Mouse (Mus musculus) CH12.LX (cell line): ENCODE results near the gene Lat2. TPM values are rescaled to one million over a fixed set of nuclear protein-coding genes. Genes with fewer than 3 reads are reported as not detected.

Source experiments
- DNase-seq: peaks from one replicate; pipeline ENCODE4 v3.0.0-alpha.2; 2013; ENCODE audit errors: extremely low read depth
- H3K27ac ChIP-seq: 2 replicates; pipeline ENCODE4 v1.5.1; 2012; ENCODE audit warnings: low read depth, mild to moderate bottlenecking, control low read depth, moderate library complexity; ENCODE audit not compliant: insufficient read depth
- H3K27me3 ChIP-seq: replicated peaks from 2 replicates; pipeline ENCODE3; 2012; ENCODE audit warnings: inconsistent platforms
- H3K36me3 ChIP-seq, 2 experiments: replicated peaks in 1 of 2; 2 replicates each; pipeline versions ENCODE3 to v1.6.1; 2012; ENCODE audit warnings: inconsistent platforms in 1 of 2, low read length in 1 of 2, mild to moderate bottlenecking in 1 of 2, mixed read lengths in 1 of 2, moderate library complexity in 1 of 2; ENCODE audit not compliant: control insufficient read depth in 1 of 2, insufficient read depth in 1 of 2
- H3K4me1 ChIP-seq, 2 experiments: 2 replicates each; pipeline ENCODE4 v1.6.1; 2012; ENCODE audit warnings: inconsistent platforms in 1 of 2, moderate library complexity in 1 of 2; ENCODE audit not compliant: insufficient read depth in 2 of 2, control insufficient read depth in 1 of 2
- H3K4me2 ChIP-seq: 2 replicates; pipeline ENCODE4 v1.6.1; 2012; ENCODE audit warnings: low read depth, mild to moderate bottlenecking, control low read depth; ENCODE audit not compliant: poor library complexity, insufficient read depth, severe bottlenecking
- H3K4me3 ChIP-seq, 3 experiments: fragments of 150-350 bp in 1 of 3; sonication (generic) in 1 of 3; replicated peaks in 1 of 3; 2 replicates each; pipeline versions ENCODE3 to v1.5.1; 2011 to 2012; ENCODE audit warnings: low read depth in 2 of 3, low read length in 2 of 3, mild to moderate bottlenecking in 2 of 3, moderate library complexity in 2 of 3, control low read depth in 1 of 3, improper control_type of control experiment in 1 of 3, inconsistent platforms in 1 of 3, mixed read lengths in 1 of 3; ENCODE audit not compliant: poor library complexity in 1 of 3
- H3K79me2 ChIP-seq: replicated peaks from 2 replicates; pipeline ENCODE4 v1.6.1; 2012; ENCODE audit warnings: mild to moderate bottlenecking, moderate library complexity; ENCODE audit not compliant: control insufficient read depth, poor library complexity, insufficient read depth, severe bottlenecking; ENCODE audit errors: extremely low read depth
- H3K9ac ChIP-seq: 2 replicates; pipeline ENCODE4 v1.6.1; 2012; ENCODE audit warnings: low read depth, mild to moderate bottlenecking, control low read depth, moderate library complexity; ENCODE audit not compliant: insufficient read depth
- H3K9me3 ChIP-seq: replicated peaks from 2 replicates; pipeline ENCODE3; 2012; ENCODE audit warnings: low read length, inconsistent platforms, mixed read lengths
- BHLHE40 ChIP-seq: IDR thresholded peaks from 2 replicates; pipeline ENCODE4 v1.6.1; 2011; ENCODE audit warnings: mild to moderate bottlenecking, low read depth, low read length, improper control_type of control experiment
- CHD1 ChIP-seq: IDR thresholded peaks from 2 replicates; pipeline ENCODE4 v1.6.1; 2012; ENCODE audit warnings: low read depth, low read length, improper control_type of control experiment, inconsistent platforms
- CHD2 ChIP-seq: IDR thresholded peaks from 2 replicates; pipeline ENCODE4 v1.6.1; 2011; ENCODE audit warnings: low read length, improper control_type of control experiment
- CTCF ChIP-seq, 2 experiments: IDR thresholded peaks in 1 of 2; conservative IDR thresholded peaks in 1 of 2; 2 replicates each; pipeline ENCODE4 v1.5.1; 2011 to 2012; ENCODE audit warnings: low read depth in 2 of 2, low read length in 2 of 2, improper control_type of control experiment in 1 of 2, inconsistent platforms in 1 of 2, mild to moderate bottlenecking in 1 of 2, moderate library complexity in 1 of 2
- E2F4 ChIP-seq: IDR thresholded peaks from 2 replicates; pipeline ENCODE4 v1.6.1; 2011; ENCODE audit warnings: low read depth, low read length, improper control_type of control experiment; ENCODE audit not compliant: insufficient replicate concordance
- ELF1 ChIP-seq: IDR thresholded peaks from 2 replicates; pipeline ENCODE4 v1.6.1; 2014; ENCODE audit warnings: low read depth, mild to moderate bottlenecking, inconsistent platforms, low read length, improper control_type of control experiment
- EP300 ChIP-seq: IDR thresholded peaks from 2 replicates; pipeline ENCODE4 v1.6.1; 2011; ENCODE audit warnings: low read length, improper control_type of control experiment
- ETS1 ChIP-seq: conservative IDR thresholded peaks from 2 replicates; pipeline ENCODE4 v1.6.1; 2012; ENCODE audit warnings: low read depth, mild to moderate bottlenecking, inconsistent platforms, low read length, improper control_type of control experiment, moderate library complexity
- GABPA ChIP-seq: IDR thresholded peaks from 2 replicates; pipeline ENCODE4 v1.6.1; 2012; ENCODE audit warnings: low read depth, low read length, improper control_type of control experiment, inconsistent platforms; ENCODE audit not compliant: insufficient replicate concordance
- HCFC1 ChIP-seq: IDR thresholded peaks from 2 replicates; pipeline ENCODE4 v1.6.1; 2012; ENCODE audit warnings: low read depth, mild to moderate bottlenecking, inconsistent platforms, low read length, improper control_type of control experiment
- IRF4 ChIP-seq: IDR thresholded peaks from 2 replicates; pipeline ENCODE4 v1.6.1; 2014; ENCODE audit warnings: low read depth, mild to moderate bottlenecking, inconsistent platforms, low read length, improper control_type of control experiment
- JUN ChIP-seq: IDR thresholded peaks from 2 replicates; pipeline ENCODE4 v1.6.1; 2011; ENCODE audit warnings: low read depth, mild to moderate bottlenecking, low read length, improper control_type of control experiment, moderate library complexity; ENCODE audit not compliant: insufficient read depth
- JUND ChIP-seq: conservative IDR thresholded peaks from 2 replicates; pipeline ENCODE4 v1.6.1; 2011; ENCODE audit warnings: low read depth, low read length, improper control_type of control experiment
- KAT2A ChIP-seq: IDR thresholded peaks from 2 replicates; pipeline ENCODE4 v1.6.1; 2012; ENCODE audit warnings: low read length, improper control_type of control experiment, inconsistent platforms; ENCODE audit not compliant: insufficient replicate concordance
- MAX ChIP-seq: IDR thresholded peaks from 2 replicates; pipeline ENCODE4 v1.6.1; 2011; ENCODE audit warnings: low read length, improper control_type of control experiment
- MAZ ChIP-seq: IDR thresholded peaks from 2 replicates; pipeline ENCODE4 v1.6.1; 2012; ENCODE audit warnings: low read depth, mild to moderate bottlenecking, inconsistent platforms, low read length, improper control_type of control experiment, moderate library complexity
- MEF2A ChIP-seq: IDR thresholded peaks from 2 replicates; pipeline ENCODE4 v1.6.1; 2014; ENCODE audit warnings: low read depth, mild to moderate bottlenecking, inconsistent platforms, low read length, improper control_type of control experiment, borderline replicate concordance
- MXI1 ChIP-seq: IDR thresholded peaks from 2 replicates; pipeline ENCODE4 v1.6.1; 2011; ENCODE audit warnings: mild to moderate bottlenecking, low read depth, low read length, improper control_type of control experiment
- MYC ChIP-seq: IDR thresholded peaks from 2 replicates; pipeline ENCODE4 v1.6.1; 2011; ENCODE audit warnings: low read depth, mild to moderate bottlenecking, improper control_type of control experiment, low read length
- NELFE ChIP-seq: IDR thresholded peaks from 2 replicates; pipeline ENCODE4 v1.6.1; 2011; ENCODE audit warnings: low read depth, low read length, improper control_type of control experiment
- NRF1 ChIP-seq: IDR thresholded peaks from 2 replicates; pipeline ENCODE4 v1.6.1; 2014; ENCODE audit warnings: low read depth, mild to moderate bottlenecking, inconsistent platforms, low read length, improper control_type of control experiment, moderate library complexity
- PAX5 ChIP-seq: IDR thresholded peaks from 2 replicates; pipeline ENCODE4 v1.6.1; 2012; ENCODE audit warnings: low read length, inconsistent platforms, mixed read lengths
- POLR2A ChIP-seq: IDR thresholded peaks from 2 replicates; pipeline ENCODE4 v1.6.1; 2011; ENCODE audit warnings: low read depth, mild to moderate bottlenecking, improper control_type of control experiment, low read length
- POLR2AphosphoS2 ChIP-seq: IDR thresholded peaks from 2 replicates; pipeline ENCODE4 v1.6.1; 2011; ENCODE audit warnings: low read depth, low read length, improper control_type of control experiment
- RAD21 ChIP-seq: IDR thresholded peaks from 2 replicates; pipeline ENCODE4 v1.6.1; 2011; ENCODE audit warnings: low read depth, mild to moderate bottlenecking, low read length, improper control_type of control experiment, moderate library complexity
- RCOR1 ChIP-seq: conservative IDR thresholded peaks from 2 replicates; pipeline ENCODE4 v1.6.1; 2012; ENCODE audit warnings: low read depth, mild to moderate bottlenecking, inconsistent platforms, low read length, improper control_type of control experiment
- SIN3A ChIP-seq: IDR thresholded peaks from 2 replicates; pipeline ENCODE4 v1.6.1; 2012; ENCODE audit warnings: low read length, improper control_type of control experiment, inconsistent platforms
- SMC3 ChIP-seq: IDR thresholded peaks from 2 replicates; pipeline ENCODE4 v1.6.1; 2011; ENCODE audit warnings: low read depth, low read length, improper control_type of control experiment
- TBP ChIP-seq: conservative IDR thresholded peaks from 2 replicates; pipeline ENCODE4 v1.6.1; 2011; ENCODE audit warnings: low read depth, low read length, improper control_type of control experiment
- TCF12 ChIP-seq: IDR thresholded peaks from 2 replicates; pipeline ENCODE4 v1.6.1; 2014; ENCODE audit warnings: low read depth, mild to moderate bottlenecking, inconsistent platforms, low read length, improper control_type of control experiment
- UBTF ChIP-seq: IDR thresholded peaks from 2 replicates; pipeline ENCODE4 v1.6.1; 2012; ENCODE audit warnings: low read depth, mild to moderate bottlenecking, inconsistent platforms, low read length, improper control_type of control experiment, moderate library complexity
- USF1 ChIP-seq: IDR thresholded peaks from 2 replicates; pipeline ENCODE4 v1.6.1; 2014; ENCODE audit warnings: low read depth, mild to moderate bottlenecking, inconsistent platforms, low read length, improper control_type of control experiment
- USF2 ChIP-seq: conservative IDR thresholded peaks from 2 replicates; pipeline ENCODE4 v1.6.1; 2011; ENCODE audit warnings: low read depth, low read length, improper control_type of control experiment
- ZC3H11A ChIP-seq: IDR thresholded peaks from 2 replicates; pipeline ENCODE4 v1.6.1; 2012; ENCODE audit warnings: low read depth, mild to moderate bottlenecking, inconsistent platforms, low read length, improper control_type of control experiment
- ZKSCAN1 ChIP-seq: IDR thresholded peaks from 2 replicates; pipeline ENCODE4 v1.6.1; 2012; ENCODE audit warnings: low read depth, inconsistent platforms, low read length, improper control_type of control experiment, borderline replicate concordance
- ZMIZ1 ChIP-seq: IDR thresholded peaks from 2 replicates; pipeline ENCODE4 v1.6.1; 2012; ENCODE audit warnings: low read depth, mild to moderate bottlenecking, inconsistent platforms, low read length, improper control_type of control experiment
- ZNF384 ChIP-seq: IDR thresholded peaks from 2 replicates; pipeline ENCODE4 v1.6.1; 2012; ENCODE audit warnings: low read depth, low read length, improper control_type of control experiment, inconsistent platforms
- dilution Hi-C: fragments of 300-500 bp; cut with MboI; formaldehyde crosslinking; loops from 2 replicates; pipeline ENCODE4 v1.14.3; 2020; ENCODE audit warnings: low sequenced_read_pairs; ENCODE audit not compliant: extremely low pct_unique_long_range_greater_than_20kb, extremely low pct_ligation_motif_present
- in situ Hi-C: fragments of 300-500 bp; cut with MboI; formaldehyde crosslinking; loops from 3 replicates; pipeline ENCODE4 v1.14.3; 2019; ENCODE audit warnings: low sequenced_read_pairs, low pct_ligation_motif_present, low pct_unique_long_range_greater_than_20kb, mixed read lengths
- polyA plus RNA-seq: library from polyadenylated mRNA; unstranded; fragments of >175 nt; gene quantifications from 2 replicates; pipeline ENCODE4 v1.2.1, GENCODE M21; 2012; ENCODE audit warnings: low read depth; ENCODE audit not compliant: insufficient read length
- total RNA-seq, 2 experiments: library from RNA; depleted of rRNA; stranded (reverse); fragments of 300-350 nt in 1 of 2; fragments of >200 nt in 1 of 2; gene quantifications; 2 replicates each; pipeline ENCODE4 v1.2.3; 2012 to 2014

Gene Lat2
- total and polyA plus RNA-seq, 3 experiments: 89.7 to 121 (median 108) TPM

DNA sequence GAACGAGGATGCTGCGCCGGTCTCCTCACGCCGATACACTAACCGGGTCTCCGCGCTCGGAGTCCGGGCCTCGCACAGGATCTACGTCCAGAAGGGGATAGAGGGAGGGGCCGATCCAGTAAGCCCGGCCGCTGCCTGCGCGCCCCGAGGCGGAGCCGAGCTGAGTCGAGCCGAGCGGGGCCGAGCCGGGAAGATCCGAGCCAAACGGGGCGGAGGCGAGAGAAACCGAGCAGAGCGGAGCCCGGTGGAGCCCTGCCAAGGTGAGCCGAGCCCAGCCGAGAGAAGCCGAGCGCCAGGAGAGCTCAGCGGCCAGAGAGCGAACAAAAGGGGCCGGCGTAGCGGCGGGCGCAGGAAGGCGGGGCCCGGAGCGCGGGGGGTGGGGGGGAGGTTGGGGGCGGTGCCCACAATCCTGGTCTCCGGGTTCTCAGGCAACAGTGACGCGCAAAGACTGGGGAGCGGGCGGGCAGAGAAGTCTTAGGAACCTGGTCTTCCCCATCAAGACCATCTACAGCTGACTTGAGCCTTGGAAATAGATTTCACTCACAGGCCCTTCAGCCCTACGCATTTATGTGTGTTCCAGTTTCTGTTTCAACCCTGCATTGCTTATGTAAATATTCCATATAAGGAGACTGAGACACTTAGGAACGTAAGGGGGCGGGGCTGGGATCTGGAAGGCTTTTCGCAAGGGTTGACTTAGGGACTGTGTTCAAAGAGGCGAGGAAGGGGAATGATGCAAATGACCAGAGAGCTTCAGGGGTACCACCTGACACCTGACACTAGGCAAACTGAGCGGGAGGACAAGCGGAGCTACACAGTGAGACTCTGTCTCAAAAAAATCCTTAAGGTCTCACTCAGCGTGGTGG lies 62.5 kb downstream of the Lat2 start, which contains the start of gene Clip2:
TSS of gene Clip2 (minus strand) at position 325 of the 863 bp plus-strand sequence.
- H3K9ac ChIP-seq: peak within 1 kb of the TSS; percentile 54
- no peaks in the 10 kb centered on the region for H3K9me3 ChIP-seq
- H3K36me3 ChIP-seq: peaks cover 0 to 4% of the 10 kb centered on the region in 2 experiments
- no peaks in the 10 kb centered on the region for H3K79me2 ChIP-seq
- dilution Hi-C loops (no loop called here), in situ Hi-C loops (loop anchor here (5.0 kb wide), 1 partner anchor 45 kb away; no protein-coding TSS in a partner anchor)
- H3K4me3 ChIP-seq: peak within 1 kb of the TSS; percentile 70 to 90 (median 79)
- peak within 1 kb of the TSS; percentile 34 for H3K27ac ChIP-seq
- H3K27me3 ChIP-seq: no peaks in the 10 kb centered on the region
- H3K4me1 ChIP-seq: peaks cover 6 to 38% of the 10 kb centered on the region in 2 experiments
- DNase-seq: peak; percentile 82
- H3K4me2 ChIP-seq: peak within 1 kb of the TSS; percentile 80
- TF ChIP-seq CTCF (conservative IDR thresholded peaks at IDR 0.05 in 1 of 2, IDR thresholded peaks at IDR 0.05 in 1 of 2; ENCODE audit: low read depth in 2 of 2, low read length in 2 of 2) (0 out of 4 replicates have a peak, but pooled peaks of 1 of the 2 experiments have one; percentile 27), ZNF384 (no peak), UBTF (peak; percentile 99), RAD21 (no peak), PAX5 (no peak), MEF2A (peak; percentile 7; the same call in 1 of the 2 replicates), CHD1 (0 out of 2 replicates have a peak, but pooled peaks have one; percentile 61), BHLHE40 (no peak), IRF4 (0 out of 2 replicates have a peak, but pooled peaks have one; percentile 8), USF2 (no peak), GABPA (no peak), HCFC1 (peak; percentile 39; the same call in 1 of the 2 replicates), RCOR1 (no peak), CHD2 (no peak), USF1 (no peak), SIN3A (no peak; the same call in 1 of the 2 replicates), MAZ (peak; percentile 62; the same call in 1 of the 2 replicates), JUND (no peak), JUN (no peak), NELFE (peak; percentile 41; the same call in 1 of the 2 replicates), ELF1 (no peak), POLR2A (peak; percentile 45; the same call in 1 of the 2 replicates), ZC3H11A (no peak), MAX (no peak), ZMIZ1 (no peak), TCF12 (peak; percentile 53; the same call in 1 of the 2 replicates), SMC3 (no peak), E2F4 (no peak), POLR2AphosphoS2 (no peak), TBP (no peak), MXI1 (no peak; the same call in none of the 2 replicates), ZKSCAN1 (no peak), ETS1 (0 out of 2 replicates have a peak, but pooled peaks have one; percentile 19), KAT2A (no peak), EP300 (no peak), NRF1 (0 out of 2 replicates have a peak, but pooled peaks have one; percentile 20), MYC (no peak)
